Mouse (Mus musculus): Measurements from ENCODE around the gene Ubqln1. TPM values are rescaled to one million over a fixed set of nuclear protein-coding genes. Genes with fewer than 3 reads are reported as not detected.

Gene Ubqln1
- polyA plus RNA-seq, 1 experiment: 56.9 TPM

GRCm38 (mm10) chr13:58188412-58188811, 27.0 kb downstream of the Ubqln1 start:
- H3K4me3 ChIP-seq (ENCODE audit: insufficient read depth, low read length): no peak overlapping the region
- H3K4me1 ChIP-seq (ENCODE audit: control insufficient read depth, insufficient read depth, low read length): no peaks in the 10 kb centered on the region
- TF ChIP-seq POLR2A (IDR thresholded peaks at IDR 0.05; ENCODE audit: borderline replicate concordance, low read depth, low read length): no peak
- TF ChIP-seq CTCF (IDR thresholded peaks at IDR 0.05; ENCODE audit: low read depth, low read length): peak; percentile 93
- H3K27ac ChIP-seq (ENCODE audit: insufficient read depth, low read depth, low read length): no peak overlapping the region

GRCm38 (mm10) chr13:58187751-58188150, 27.7 kb downstream of the Ubqln1 start:
- no peak for TF ChIP-seq CTCF (IDR thresholded peaks at IDR 0.05; ENCODE audit: low read depth, low read length)

GRCm38 (mm10) chr13:58186281-58186680, 29.2 kb downstream of the Ubqln1 start:
- no peak overlapping the region for H3K27ac ChIP-seq (ENCODE audit: insufficient read depth, low read depth, low read length)
- TF ChIP-seq POLR2A (IDR thresholded peaks at IDR 0.05; ENCODE audit: borderline replicate concordance, low read depth, low read length) (no peak), CTCF (IDR thresholded peaks at IDR 0.05; ENCODE audit: low read depth, low read length) (no peak)
- no peaks in the 10 kb centered on the region for H3K4me1 ChIP-seq (ENCODE audit: control insufficient read depth, insufficient read depth, low read length)
- no peak overlapping the region for H3K4me3 ChIP-seq (ENCODE audit: insufficient read depth, low read length)

More at GRCm38 (mm10) chr13:58187751-58188150, 27.7 kb downstream of the Ubqln1 start:
- no peaks in the 10 kb centered on the region for H3K4me1 ChIP-seq (ENCODE audit: control insufficient read depth, insufficient read depth, low read length)
- no peak overlapping the region for H3K27ac ChIP-seq (ENCODE audit: insufficient read depth, low read depth, low read length)
- no peak overlapping the region for H3K4me3 ChIP-seq (ENCODE audit: insufficient read depth, low read length)

GRCm38 (mm10) chr13:58184111-58184510, 31.3 kb downstream of the Ubqln1 start:
- Histone ChIP-seq H3K27ac (ENCODE audit: insufficient read depth, low read depth, low read length) (no peak overlapping the region), H3K4me1 (ENCODE audit: control insufficient read depth, insufficient read depth, low read length) (no peaks in the 10 kb centered on the region), H3K4me3 (ENCODE audit: insufficient read depth, low read length) (no peak overlapping the region)
- TF ChIP-seq CTCF (IDR thresholded peaks at IDR 0.05; ENCODE audit: low read depth, low read length) (no peak), POLR2A (IDR thresholded peaks at IDR 0.05; ENCODE audit: borderline replicate concordance, low read depth, low read length) (no peak)

GRCm38 (mm10) chr13:58181607-58182551, 33.6 kb downstream of the Ubqln1 start:
- H3K27ac ChIP-seq (ENCODE audit: insufficient read depth, low read depth, low read length): no peak overlapping the region
- TF ChIP-seq CTCF (IDR thresholded peaks at IDR 0.05; ENCODE audit: low read depth, low read length): no peak
- TF ChIP-seq POLR2A (IDR thresholded peaks at IDR 0.05; ENCODE audit: borderline replicate concordance, low read depth, low read length): no peak
- H3K4me3 ChIP-seq (ENCODE audit: insufficient read depth, low read length): no peak overlapping the region
- no peaks in the 10 kb centered on the region for H3K4me1 ChIP-seq (ENCODE audit: control insufficient read depth, insufficient read depth, low read length)

- no peak for TF ChIP-seq CTCF (IDR thresholded peaks at IDR 0.05; ENCODE audit: low read depth, low read length)
- no peak for TF ChIP-seq POLR2A (IDR thresholded peaks at IDR 0.05; ENCODE audit: borderline replicate concordance, low read depth, low read length)
- H3K4me3 ChIP-seq (ENCODE audit: insufficient read depth, low read length): no peak overlapping the region
- H3K27ac ChIP-seq (ENCODE audit: insufficient read depth, low read depth, low read length): no peak overlapping the region
- no peaks in the 10 kb centered on the region for H3K4me1 ChIP-seq (ENCODE audit: control insufficient read depth, insufficient read depth, low read length)
Observed at GRCm38 (mm10) chr13:58177511-58178208, 37.8 kb downstream of the Ubqln1 start.

GRCm38 (mm10) chr13:58176105-58176504, 39.3 kb downstream of the Ubqln1 start:
- Histone ChIP-seq H3K4me3 (ENCODE audit: insufficient read depth, low read length) (no peak overlapping the region), H3K27ac (ENCODE audit: insufficient read depth, low read depth, low read length) (no peak overlapping the region), H3K4me1 (ENCODE audit: control insufficient read depth, insufficient read depth, low read length) (no peaks in the 10 kb centered on the region)
- TF ChIP-seq POLR2A (IDR thresholded peaks at IDR 0.05; ENCODE audit: borderline replicate concordance, low read depth, low read length) (no peak), CTCF (IDR thresholded peaks at IDR 0.05; ENCODE audit: low read depth, low read length) (no peak)

- no peaks in the 10 kb centered on the region for H3K4me1 ChIP-seq (ENCODE audit: control insufficient read depth, insufficient read depth, low read length)
- no peak overlapping the region for H3K4me3 ChIP-seq (ENCODE audit: insufficient read depth, low read length)
- no peak overlapping the region for H3K27ac ChIP-seq (ENCODE audit: insufficient read depth, low read depth, low read length)
- TF ChIP-seq CTCF (IDR thresholded peaks at IDR 0.05; ENCODE audit: low read depth, low read length) (no peak), POLR2A (IDR thresholded peaks at IDR 0.05; ENCODE audit: borderline replicate concordance, low read depth, low read length) (no peak)
Observed at GRCm38 (mm10) chr13:58168119-58168518, 47.3 kb downstream of the Ubqln1 start.

- no peak for TF ChIP-seq CTCF (IDR thresholded peaks at IDR 0.05; ENCODE audit: low read depth, low read length)
- TF ChIP-seq POLR2A (IDR thresholded peaks at IDR 0.05; ENCODE audit: borderline replicate concordance, low read depth, low read length): no peak
- H3K4me3 ChIP-seq (ENCODE audit: insufficient read depth, low read length): no peak overlapping the region
- H3K27ac ChIP-seq (ENCODE audit: insufficient read depth, low read depth, low read length): no peak overlapping the region
- no peaks in the 10 kb centered on the region for H3K4me1 ChIP-seq (ENCODE audit: control insufficient read depth, insufficient read depth, low read length)
Observed at GRCm38 (mm10) chr13:58163343-58163742, 52.1 kb downstream of the Ubqln1 start.

- Histone ChIP-seq H3K4me3 (ENCODE audit: insufficient read depth, low read length) (no peak overlapping the region), H3K4me1 (ENCODE audit: control insufficient read depth, insufficient read depth, low read length) (no peaks in the 10 kb centered on the region), H3K27ac (ENCODE audit: insufficient read depth, low read depth, low read length) (no peak overlapping the region)
- TF ChIP-seq CTCF (IDR thresholded peaks at IDR 0.05; ENCODE audit: low read depth, low read length) (no peak), POLR2A (IDR thresholded peaks at IDR 0.05; ENCODE audit: borderline replicate concordance, low read depth, low read length) (no peak)
Observed at GRCm38 (mm10) chr13:58160761-58161160, 54.7 kb downstream of the Ubqln1 start.
